Mouse (Mus musculus) C2C12 (cell line): Measurements from ENCODE around the gene Dimt1. TPM values are rescaled to one million over a fixed set of nuclear protein-coding genes. Genes with fewer than 3 reads are reported as not detected.
"Not testable (repeated sequence)": the region's sequence is repeated elsewhere in the genome, so short reads cannot be mapped to it uniquely, and the experiment has no call there.

ENCODE experiments used
- H3K27me3 ChIP-seq: one replicate; pipeline ENCODE4 v1.6.1; 2011; ENCODE audit not compliant: control insufficient read depth, insufficient read depth, insufficient read length
- H3K36me3 ChIP-seq: one replicate; pipeline ENCODE4 v1.6.1; 2011; ENCODE audit not compliant: control insufficient read depth, insufficient read depth
- H3K4me3 ChIP-seq: one replicate; pipeline ENCODE4 v1.5.1; 2011; ENCODE audit warnings: mild to moderate bottlenecking, control low read depth; ENCODE audit not compliant: poor library complexity, insufficient read depth, severe bottlenecking
- H3K79me2 ChIP-seq: one replicate; pipeline ENCODE4 v1.6.1; 2011; ENCODE audit not compliant: control insufficient read depth, insufficient read depth
- H3K79me3 ChIP-seq: one replicate; pipeline ENCODE4 v1.6.1; 2011; ENCODE audit warnings: low read depth, control low read depth
- H3ac ChIP-seq: one replicate; pipeline ENCODE3; 2011; ENCODE audit warnings: low read depth; ENCODE audit not compliant: control insufficient read depth, insufficient read length
- CEBPB ChIP-seq: IDR thresholded peaks from one replicate; pipeline ENCODE4 v1.6.1; 2011; ENCODE audit warnings: low read depth, mild to moderate bottlenecking, control low read depth, moderate library complexity
- CTCF ChIP-seq: IDR thresholded peaks from one replicate; pipeline ENCODE4 v1.5.1; 2011; ENCODE audit not compliant: control insufficient read depth, insufficient read depth, insufficient read length
- FOSL1 ChIP-seq: IDR thresholded peaks from one replicate; pipeline ENCODE4 v1.8.0; 2011; ENCODE audit warnings: mild to moderate bottlenecking, low read length; ENCODE audit not compliant: poor library complexity, insufficient read depth, severe bottlenecking
- MAX ChIP-seq: IDR thresholded peaks from one replicate; pipeline ENCODE4 v1.6.1; 2011; ENCODE audit warnings: mild to moderate bottlenecking, control low read depth
- MYOD1 ChIP-seq: IDR thresholded peaks from one replicate; pipeline ENCODE4 v1.6.1; 2011; ENCODE audit warnings: low read depth; ENCODE audit not compliant: control insufficient read depth, insufficient read length
- MYOG ChIP-seq: IDR thresholded peaks from one replicate; pipeline ENCODE4 v1.6.1; 2011; ENCODE audit not compliant: control insufficient read depth, insufficient read length; ENCODE audit errors: extremely low read depth
- USF1 ChIP-seq: IDR thresholded peaks from one replicate; pipeline ENCODE4 v1.6.1; 2011; ENCODE audit warnings: low read depth, mild to moderate bottlenecking, control low read depth, moderate library complexity
- polyA plus RNA-seq: library from polyadenylated mRNA; unstranded; fragments of >200 nt; fragmentation: generic; extraction: Trizol; gene quantifications from one replicate; pipeline ENCODE4 v1.2.1, GENCODE M21; 2012; ENCODE audit warnings: missing spikeins

Dimt1 gene
- polyA plus RNA-seq, 1 experiment: 15.8 TPM

GRCm38 (mm10) chr13:106918322-106919050 lies 28.4 kb upstream of the Dimt1 start:
- Histone ChIP-seq H3K79me2 (peaks cover 37% of the 10 kb centered on the region), H3K79me3 (peaks cover 16% of the 10 kb centered on the region), H3K36me3 (peaks cover 40% of the 10 kb centered on the region), H3K27me3 (no peaks in the 10 kb centered on the region), H3ac (no peak overlapping the region), H3K4me3 (no peak overlapping the region)
- no peak for TF ChIP-seq USF1
- no peak for TF ChIP-seq CTCF
- no peak for TF ChIP-seq MYOD1
- no peak for TF ChIP-seq MYOG
- no peak for TF ChIP-seq FOSL1
- no peak for TF ChIP-seq CEBPB
- TF ChIP-seq MAX: no peak

- H3K36me3 ChIP-seq: peaks cover 21% of the 10 kb centered on the region
Measured at GRCm38 (mm10) chr13:106925921-106926320, 21.0 kb upstream of the Dimt1 start.

GRCm38 (mm10) chr13:106928296-106928695 lies 18.6 kb upstream of the Dimt1 start:
- Histone ChIP-seq H3ac (no peak overlapping the region), H3K79me2 (peaks cover 65% of the 10 kb centered on the region), H3K27me3 (no peaks in the 10 kb centered on the region), H3K36me3 (peaks cover 2% of the 10 kb centered on the region), H3K79me3 (peaks cover 52% of the 10 kb centered on the region), H3K4me3 (no peak overlapping the region)
- TF ChIP-seq MYOD1 (no peak), CEBPB (no peak), CTCF (no peak), MAX (no peak), FOSL1 (no peak), USF1 (no peak), MYOG (no peak)

More at GRCm38 (mm10) chr13:106925921-106926320, 21.0 kb upstream of the Dimt1 start:
- not testable (repeated sequence) for H3K27me3 ChIP-seq, H3ac ChIP-seq, H3K4me3 ChIP-seq
- H3K79me3 ChIP-seq: peaks cover 31% of the 10 kb centered on the region
- peaks cover 41% of the 10 kb centered on the region for H3K79me2 ChIP-seq

- Histone ChIP-seq H3K27me3 (no peaks in the 10 kb centered on the region), H3K36me3 (no peaks in the 10 kb centered on the region), H3K79me2 (peaks cover 74% of the 10 kb centered on the region), H3K4me3 (no peak overlapping the region), H3ac (no peak overlapping the region), H3K79me3 (peaks cover 61% of the 10 kb centered on the region)
- TF ChIP-seq FOSL1 (no peak), CTCF (no peak), CEBPB (no peak), MYOG (no peak), USF1 (no peak), MAX (no peak), MYOD1 (no peak)
Measured at GRCm38 (mm10) chr13:106929201-106929600, 17.7 kb upstream of the Dimt1 start.

- peaks cover 55% of the 10 kb centered on the region for H3K79me3 ChIP-seq
- TF ChIP-seq MYOD1 (no peak), MAX (no peak), FOSL1 (no peak), CEBPB (no peak), CTCF (no peak), USF1 (no peak), MYOG (no peak)
Measured at GRCm38 (mm10) chr13:106935871-106936255, 11.1 kb upstream of the Dimt1 start.

GRCm38 (mm10) chr13:106936256-106937137 lies 10.4 kb upstream of the Dimt1 start, which contains the start of gene Ipo11:
Gene Ipo11 (minus strand): TSS chr13:106936958.
- H3K27me3 ChIP-seq: no peaks in the 10 kb centered on the region
- H3K79me2 ChIP-seq: peaks cover 52% of the 10 kb centered on the region
- H3K36me3 ChIP-seq: no peaks in the 10 kb centered on the region
- peak; percentile 59 for TF ChIP-seq MAX
- TF ChIP-seq CTCF: no peak
- peak within 1 kb of the TSS; percentile 99 for H3ac ChIP-seq
- peaks cover 49% of the 10 kb centered on the region for H3K79me3 ChIP-seq
- H3K4me3 ChIP-seq: peak within 1 kb of the TSS; percentile 71

More at GRCm38 (mm10) chr13:106935871-106936255, 11.1 kb upstream of the Dimt1 start:
- Histone ChIP-seq H3K27me3 (no peaks in the 10 kb centered on the region), H3K4me3 (peak overlapping the region; percentile 71), H3K36me3 (no peaks in the 10 kb centered on the region), H3ac (peak overlapping the region; percentile 99), H3K79me2 (peaks cover 58% of the 10 kb centered on the region)
